Mouse (Mus musculus): ENCODE data around the gene Svep1. TPM values are rescaled to one million over a fixed set of nuclear protein-coding genes. Genes with fewer than 3 reads are reported as not detected.

Svep1 gene
- polyA plus RNA-seq, 2 experiments from 2014 or later = not detected

- ATAC-seq = no peak
These were observed 36.7 kb downstream of the Svep1 start for GRCm38 (mm10) chr4:58169918-58170317.

DNA sequence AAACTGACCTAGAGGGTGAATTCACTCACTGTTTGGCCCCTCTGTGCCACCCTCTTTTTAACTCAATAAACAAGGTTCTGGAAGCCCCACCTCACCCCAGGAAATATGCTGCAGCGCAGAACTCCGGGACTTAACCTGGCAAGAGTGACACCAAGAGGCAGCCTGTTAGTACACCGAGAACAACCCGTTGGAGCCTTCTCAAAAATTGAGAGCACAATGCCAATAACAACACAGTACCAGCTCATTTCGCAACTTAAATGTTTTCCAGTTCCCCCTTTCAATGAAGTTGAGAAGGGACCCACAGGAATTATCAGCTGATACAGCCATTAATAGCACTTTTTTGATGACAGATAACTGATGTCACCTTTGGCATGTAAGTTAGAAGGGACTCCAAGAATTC, 38.3 kb downstream of the Svep1 start:
- ATAC-seq = no peak

DNA sequence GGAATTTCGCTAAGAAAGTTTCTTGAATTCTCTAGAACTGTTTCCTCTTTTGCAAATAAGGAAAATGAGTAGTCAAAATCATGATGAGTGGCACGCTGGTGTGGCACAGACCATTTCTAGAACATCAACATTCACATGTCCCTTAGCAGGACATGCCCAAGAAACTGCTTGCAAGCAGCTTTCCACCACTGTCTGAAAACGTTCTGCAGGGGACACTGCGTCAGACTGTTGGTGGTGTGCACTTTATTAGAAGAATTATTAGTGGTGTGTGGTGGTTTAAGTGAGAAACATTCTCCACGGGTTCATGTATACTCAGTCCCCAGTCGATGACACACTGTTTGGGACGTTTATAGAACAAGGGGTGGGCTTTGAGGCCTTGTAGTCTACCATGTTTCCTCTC, 40.9 kb downstream of the Svep1 start:
- no peak for ATAC-seq

GRCm38 (mm10) chr4:58161901-58162300, 44.8 kb downstream of the Svep1 start:
- no peak for ATAC-seq

GRCm38 (mm10) chr4:58159564-58159963, 47.1 kb downstream of the Svep1 start:
- ATAC-seq = no peak

GRCm38 (mm10) chr4:58150301-58150700, 56.4 kb downstream of the Svep1 start:
- ATAC-seq = no peak

DNA sequence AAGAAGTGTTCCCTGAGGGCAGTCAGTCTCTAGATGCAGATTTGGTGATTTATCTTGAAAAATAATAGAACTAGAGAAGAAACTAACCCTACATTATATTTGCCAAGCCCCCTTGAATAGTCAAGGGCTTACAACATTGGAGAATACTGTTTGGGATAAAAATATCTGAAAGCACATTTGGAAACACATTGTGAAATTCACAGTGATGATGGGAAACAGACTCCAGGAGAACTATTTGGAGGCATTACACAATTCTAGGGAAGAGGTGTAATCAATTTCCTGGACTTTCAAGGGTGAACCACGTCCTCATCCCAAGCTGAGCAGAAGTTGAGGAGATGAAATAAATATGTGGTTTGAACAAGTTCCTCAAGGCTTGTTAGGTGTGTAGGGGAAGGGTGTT, 57.5 kb downstream of the Svep1 start:
- ATAC-seq = no peak

DNA sequence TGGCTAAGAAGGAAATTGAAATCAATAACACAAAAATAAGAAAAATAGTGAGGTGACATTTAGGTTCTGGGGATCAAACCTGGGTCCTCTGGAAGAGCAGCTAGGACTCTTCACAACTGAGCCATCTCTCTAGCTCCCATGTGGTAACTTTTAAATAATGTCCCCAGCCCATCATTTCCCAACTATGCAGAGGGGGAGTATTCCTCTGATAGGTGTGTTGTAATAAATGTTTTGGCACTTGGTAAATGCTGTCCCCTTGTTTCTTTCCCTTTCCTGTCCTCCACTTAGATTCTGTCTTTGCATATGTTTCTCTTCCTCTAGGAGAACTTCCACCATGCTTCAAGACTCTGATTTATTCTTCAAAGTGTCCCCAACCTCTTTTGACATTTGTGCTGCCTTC, 58.1 kb downstream of the Svep1 start:
- no peak for ATAC-seq

DNA sequence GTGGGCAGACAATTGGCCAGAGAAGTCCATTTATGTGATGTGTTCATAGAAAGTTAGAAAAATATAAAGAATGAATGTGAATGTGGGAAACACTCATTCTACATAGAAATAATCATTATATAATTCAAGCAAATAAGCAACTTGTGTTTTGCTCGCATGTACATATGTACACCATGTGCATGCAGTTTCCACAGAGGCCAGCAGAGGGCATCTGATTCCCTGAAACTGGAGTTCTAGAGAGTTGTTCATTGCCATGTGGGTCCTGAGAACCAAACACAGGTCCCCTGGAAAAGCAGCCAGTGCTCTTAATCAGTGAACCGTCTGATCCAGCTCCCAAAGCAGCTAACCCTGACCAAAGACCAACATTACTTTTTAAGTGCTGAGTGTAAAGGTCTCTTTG, 60.0 kb downstream of the Svep1 start:
- ATAC-seq = no peak

DNA sequence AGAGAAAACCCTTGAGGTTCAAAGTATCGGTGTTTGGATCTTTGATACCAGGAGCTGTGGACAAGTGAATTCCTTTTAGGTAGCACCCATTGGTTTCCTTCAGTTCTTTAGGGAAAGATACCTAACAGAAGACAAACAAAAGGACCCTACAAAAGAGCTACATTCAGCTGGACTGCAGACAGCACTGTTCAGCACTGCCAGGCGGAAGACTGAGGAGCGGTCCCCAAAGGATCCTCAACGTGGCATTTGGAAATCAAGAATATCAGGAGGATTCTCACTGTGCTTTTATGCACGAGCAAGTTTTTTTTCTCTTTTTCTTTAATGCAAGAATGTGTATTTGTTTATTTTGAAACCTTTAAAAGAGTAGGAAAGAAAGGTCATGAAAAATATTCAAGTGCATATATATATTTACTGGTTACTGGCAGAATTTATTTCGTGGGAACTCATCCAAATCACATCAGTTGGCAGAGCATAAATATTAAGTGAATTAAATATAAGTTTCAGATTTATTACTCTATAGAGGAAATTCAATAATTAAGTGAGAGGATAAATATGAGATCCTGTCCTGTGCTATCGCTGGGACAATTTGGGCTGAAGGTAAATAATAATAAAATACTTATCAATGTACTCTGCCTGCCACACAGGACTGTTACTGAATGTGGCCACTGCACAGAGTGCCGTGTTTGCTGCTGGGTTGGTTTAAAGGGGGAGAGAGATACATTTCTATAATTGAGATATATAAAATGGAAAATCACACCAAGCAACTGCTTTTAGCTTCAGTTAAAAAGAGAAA, 66.7 kb downstream of the Svep1 start:
- no peak for ATAC-seq

DNA sequence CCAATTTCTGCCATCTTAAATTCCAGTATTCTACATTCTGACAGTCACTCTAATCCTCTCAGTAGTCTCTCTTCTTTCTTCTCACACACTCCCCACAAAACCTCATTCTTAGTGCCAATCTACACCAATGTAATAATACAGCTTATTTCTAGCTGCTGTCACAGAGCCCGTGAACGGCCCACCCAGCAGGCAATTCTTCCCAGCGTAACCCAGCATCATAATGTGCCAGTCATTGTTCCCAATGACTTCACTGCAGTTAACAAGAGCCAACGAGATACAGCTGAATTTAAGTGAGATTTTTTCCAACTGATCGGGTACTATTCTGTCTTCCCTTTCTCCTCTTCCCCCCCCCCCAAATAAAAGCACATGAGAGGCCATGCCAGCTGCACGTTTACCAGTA, 67.4 kb downstream of the Svep1 start:
- ATAC-seq = no peak

- ATAC-seq = no peak
These were observed 72.9 kb downstream of the Svep1 start for GRCm38 (mm10) chr4:58133610-58134309.

GRCm38 (mm10) chr4:58129844-58130243, 76.8 kb downstream of the Svep1 start:
- no peak for ATAC-seq

DNA sequence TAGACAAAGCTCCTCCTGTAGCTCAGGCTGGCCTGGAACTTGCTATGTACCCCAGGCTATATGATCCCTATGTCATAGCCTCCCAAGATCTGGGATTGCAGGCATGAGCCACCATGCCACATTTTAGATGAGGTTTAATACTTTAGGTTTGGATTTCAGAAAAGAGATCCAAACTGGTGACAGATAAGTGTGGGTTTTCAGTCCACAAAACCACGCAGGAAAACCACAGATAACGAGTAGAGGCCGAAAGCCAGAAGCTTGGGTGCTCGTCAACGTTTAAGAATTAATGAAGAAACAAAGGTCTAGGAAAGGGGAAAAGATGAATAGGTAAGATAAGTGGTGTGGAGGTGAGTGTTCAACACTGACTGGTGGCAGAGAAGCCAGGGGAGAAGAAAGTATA, 79.6 kb downstream of the Svep1 start:
- no peak for ATAC-seq

DNA sequence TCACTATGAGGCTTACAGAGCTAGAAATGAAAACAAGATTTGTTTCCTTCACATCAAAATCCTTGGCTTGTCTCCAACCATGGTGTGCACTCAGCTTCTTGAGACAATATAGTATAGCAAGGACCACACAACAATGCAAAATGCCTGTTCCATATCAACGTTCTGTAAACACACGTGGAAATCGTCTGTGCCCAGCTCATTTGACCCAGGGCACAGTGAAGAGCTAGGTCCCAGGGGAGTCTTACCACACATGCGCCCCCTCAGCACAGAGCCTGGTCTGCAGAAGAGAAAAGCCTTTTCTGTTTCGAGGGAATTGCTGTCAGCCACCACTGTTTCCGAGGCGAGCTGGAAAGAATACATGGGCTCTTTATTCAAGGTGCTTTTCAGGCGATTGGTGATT, 91.2 kb downstream of the Svep1 start:
- ATAC-seq = no peak

DNA sequence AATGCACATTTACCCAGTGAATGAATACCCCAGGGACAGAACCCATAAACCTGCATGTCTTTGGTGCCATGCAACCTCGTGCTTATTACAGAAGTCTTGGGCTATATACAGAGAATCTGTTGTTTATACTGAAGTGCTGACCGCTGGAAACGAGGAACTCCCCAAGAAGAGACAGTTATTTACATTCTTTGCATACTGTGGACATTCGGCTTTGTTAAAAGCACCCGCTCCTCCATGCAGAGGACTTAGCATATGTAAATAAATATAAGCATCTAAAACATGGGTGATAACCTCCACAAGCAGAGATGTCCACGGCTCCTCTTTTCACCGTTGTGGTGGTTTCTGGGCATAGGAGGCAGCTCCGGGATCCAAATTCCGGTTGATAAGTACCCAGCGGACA, 95.7 kb downstream of the Svep1 start:
- ATAC-seq = no peak

DNA sequence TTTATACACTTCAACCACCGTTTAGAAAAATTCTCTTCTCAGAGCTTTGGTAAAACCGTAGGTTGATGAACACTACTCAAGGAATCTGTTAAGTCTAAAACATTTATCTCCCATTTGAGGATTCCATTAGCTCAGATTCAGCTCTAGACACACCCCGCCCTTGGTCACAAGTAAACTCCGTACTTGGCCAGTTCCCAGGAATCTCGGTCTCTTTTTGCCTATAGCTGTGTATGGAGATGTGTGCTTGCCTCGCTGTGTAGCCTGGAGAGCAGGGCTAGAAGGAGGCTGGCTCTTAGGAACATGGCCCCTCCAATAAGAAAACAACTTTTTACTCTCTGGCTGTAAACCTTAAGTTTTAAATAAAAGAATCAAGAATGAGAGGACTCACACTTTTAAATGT, 96.9 kb downstream of the Svep1 start:
- no peak for ATAC-seq

- no peak for ATAC-seq
These were observed 98.3 kb downstream of the Svep1 start for GRCm38 (mm10) chr4:58108364-58108763.

DNA sequence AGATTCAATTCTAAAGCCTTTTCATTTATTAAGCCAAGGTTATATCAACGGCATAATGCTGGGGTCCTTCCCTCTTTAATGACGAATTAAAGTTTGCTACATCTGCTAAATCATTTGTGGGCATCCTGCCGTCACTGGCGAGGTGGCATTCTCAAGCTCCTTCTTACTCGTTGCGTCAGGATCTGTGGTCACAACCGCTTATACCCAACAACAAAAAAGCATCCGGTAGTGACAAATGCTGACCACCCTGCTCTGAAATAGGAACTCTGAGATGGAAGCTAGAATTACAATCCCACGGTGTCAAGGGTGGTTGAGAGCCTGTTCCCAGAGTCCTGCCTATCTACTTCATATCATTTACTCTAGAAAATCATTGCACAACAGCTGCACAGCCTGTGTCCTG, 108.9 kb downstream of the Svep1 start:
- ATAC-seq = no peak

GRCm38 (mm10) chr4:58086738-58087137, 119.9 kb downstream of the Svep1 start:
- ATAC-seq = no peak

DNA sequence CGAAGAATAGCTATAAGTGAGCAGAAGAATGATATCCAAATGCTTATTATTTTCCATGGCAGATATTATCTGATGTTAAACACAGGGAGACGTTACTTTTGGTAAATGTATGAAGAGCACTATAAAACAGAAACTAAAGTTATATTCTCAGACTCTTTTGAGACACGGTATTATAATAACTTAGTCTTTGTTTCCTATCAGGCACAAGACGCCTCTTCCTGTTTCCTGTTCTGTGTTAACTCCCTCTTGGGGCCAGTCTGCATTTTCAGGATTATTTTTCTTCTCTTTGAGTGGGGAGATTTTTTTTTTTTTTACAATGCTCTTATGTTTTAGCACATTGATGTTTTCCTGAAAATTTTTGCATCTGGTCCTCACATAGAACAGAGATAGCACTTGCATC, 120.5 kb downstream of the Svep1 start:
- ATAC-seq = peak; percentile 43

DNA sequence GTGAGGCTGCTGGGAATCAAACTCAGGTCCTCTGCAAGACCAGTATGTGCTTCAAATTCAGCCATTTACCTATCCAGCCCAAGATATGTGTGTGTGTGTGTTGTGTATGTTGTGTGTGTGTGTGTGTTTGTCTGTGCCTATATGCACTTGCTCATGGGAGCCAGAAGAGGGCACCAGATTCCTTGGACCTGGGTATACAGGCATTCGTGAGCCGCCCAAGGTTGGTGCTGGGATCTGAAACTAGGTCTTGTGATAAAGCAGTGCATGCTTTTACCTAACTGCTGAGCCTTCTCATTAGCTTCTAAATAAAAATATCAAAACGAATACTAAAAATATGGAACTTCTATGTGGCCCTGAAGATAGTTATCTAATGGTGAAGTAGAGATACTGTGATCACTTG, 121.3 kb downstream of the Svep1 start:
- ATAC-seq = no peak

GRCm38 (mm10) chr4:58084155-58084554, 122.5 kb downstream of the Svep1 start:
- no peak for ATAC-seq

GRCm38 (mm10) chr4:58082588-58082987, 124.1 kb downstream of the Svep1 start:
- ATAC-seq = peak; percentile 71

All from activated CD4-positive, CD25-positive, alpha-beta regulatory T cell, adult 4 months (primary cell).